15 mouse cellular contexts compared by ENCODE assay signal in the genomic region with DNA sequence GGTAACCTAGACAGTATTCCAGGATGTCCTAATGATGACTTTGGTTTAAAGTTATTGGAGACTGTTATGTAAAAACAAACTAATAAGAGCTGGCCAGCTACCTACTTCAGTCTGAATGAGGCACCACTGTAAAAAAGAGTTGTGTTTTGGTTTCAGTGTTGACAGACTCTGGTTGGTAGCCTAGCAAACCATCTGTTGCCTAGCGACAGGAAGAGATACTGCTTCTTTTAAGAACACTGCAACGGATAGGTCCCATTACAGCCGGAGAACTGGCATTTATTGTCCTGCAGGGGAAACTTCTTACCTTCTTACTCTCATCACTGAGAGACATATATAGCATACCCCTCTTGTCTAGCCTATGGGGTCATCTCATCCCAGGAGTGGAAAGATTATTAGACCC. TPM values are rescaled to one million over a fixed set of nuclear protein-coding genes. Genes with fewer than 3 reads are reported as not detected.
DNase-seq lines count a peak whose midpoint lies in the region; ATAC-seq and TF ChIP-seq lines count a peak whose summit lies in the region.
"Had no signal": no experiment of that assay in that cellular context is flagged by ENCODE, and none has a peak within 500 bp of the region (broad histone marks: within the 10 kb centered on the region; RNA-seq: fewer than 3 reads in every experiment).

No protein-coding gene starts in this region.

- no peak overlapping the region for H3K4me3 ChIP-seq in hindbrain, embryonic 11.5 days (ENCODE audit: low read depth, low read length)
- no peak overlapping the region for H3K4me3 ChIP-seq in hindbrain, embryonic 12.5 days
- no peak overlapping the region for H3K4me3 ChIP-seq in midbrain, embryonic 15.5 days
- H3K4me3 ChIP-seq in midbrain, embryonic 13.5 days (replicated peaks), result no peak overlapping the region
- no peak overlapping the region for H3K4me3 ChIP-seq in midbrain, postnatal 0 days (ENCODE audit: low read depth, low read length)
- no peak overlapping the region for H3K4me3 ChIP-seq in cerebellum, adult 2 months (replicated peaks; ENCODE audit: insufficient read depth, low read depth, low read length)
- H3K4me3 ChIP-seq: embryonic facial prominence, embryonic 12.5 days; limb, embryonic 10.5 days had no signal

- H3K36me3 ChIP-seq in hindbrain, embryonic 11.5 days (ENCODE audit: control insufficient read depth, insufficient read depth, low read length), result no peaks in the 10 kb centered on the region
- no peaks in the 10 kb centered on the region for H3K36me3 ChIP-seq in hindbrain, embryonic 12.5 days
- H3K36me3 ChIP-seq in midbrain, embryonic 15.5 days (replicated peaks), result no peaks in the 10 kb centered on the region
- no peaks in the 10 kb centered on the region for H3K36me3 ChIP-seq in midbrain, embryonic 13.5 days
- H3K36me3 ChIP-seq in midbrain, postnatal 0 days (ENCODE audit: insufficient read depth, low read length), result no peaks in the 10 kb centered on the region
- H3K36me3 ChIP-seq: embryonic facial prominence, embryonic 12.5 days; limb, embryonic 10.5 days had no signal

- peak; percentile 12; the same call in 1 of the 2 replicates for TF ChIP-seq CTCF in midbrain, postnatal 0 days (IDR thresholded peaks at IDR 0.05)
- no peak for TF ChIP-seq CTCF in cerebellum, adult 2 months (IDR thresholded peaks at IDR 0.05; ENCODE audit: borderline replicate concordance, insufficient read depth, low read depth, low read length)

- no peak for TF ChIP-seq POLR2A in cerebellum, adult 2 months (IDR thresholded peaks at IDR 0.05; ENCODE audit: borderline replicate concordance, insufficient read depth, low read length)

- no peak overlapping the region for H3K9ac ChIP-seq in hindbrain, embryonic 11.5 days (ENCODE audit: low read depth, low read length)
- H3K9ac ChIP-seq in hindbrain, embryonic 12.5 days, result no peak overlapping the region
- H3K9ac ChIP-seq in midbrain, embryonic 15.5 days, result no peak overlapping the region
- H3K9ac ChIP-seq in midbrain, embryonic 13.5 days (replicated peaks), result no peak overlapping the region
- H3K9ac ChIP-seq in midbrain, postnatal 0 days (replicated peaks; ENCODE audit: low read length, poor library complexity, severe bottlenecking), result no peak overlapping the region
- H3K9ac ChIP-seq: embryonic facial prominence, embryonic 12.5 days; liver, embryonic 14.5 days had no signal

- whole genome bisulfite sequencing in hindbrain, embryonic 11.5 days, result 56% methylated on average over 3 of the region's 3 CpGs
- 55% methylated on average over 3 of the region's 3 CpGs for WGBS in hindbrain, embryonic 12.5 days
- WGBS in midbrain, embryonic 15.5 days, result 43% methylated on average over 3 of the region's 3 CpGs
- WGBS in midbrain, embryonic 13.5 days, result 43% methylated on average over 3 of the region's 3 CpGs
- WGBS in midbrain, postnatal 0 days, result 37% methylated on average over 3 of the region's 3 CpGs
- WGBS in cerebellum, adult 2 months, result 29% methylated on average over 3 of the region's 3 CpGs

- no peaks in the 10 kb centered on the region for H3K4me1 ChIP-seq in hindbrain, embryonic 11.5 days (replicated peaks; ENCODE audit: control insufficient read depth, insufficient read depth, low read length)
- H3K4me1 ChIP-seq in hindbrain, embryonic 12.5 days, result 0 out of 2 replicates have a peak, but pooled peaks cover 3% of the 10 kb centered on the region
- H3K4me1 ChIP-seq in midbrain, embryonic 15.5 days, result peaks cover 3% of the 10 kb centered on the region; the same call in 1 of the 2 replicates
- H3K4me1 ChIP-seq in midbrain, embryonic 13.5 days (replicated peaks), result 0 out of 2 replicates have a peak, but pooled peaks cover 4% of the 10 kb centered on the region
- H3K4me1 ChIP-seq in midbrain, postnatal 0 days (ENCODE audit: insufficient read depth, low read length), result no peaks in the 10 kb centered on the region; the same call in 1 of the 2 replicates
- no peaks in the 10 kb centered on the region for H3K4me1 ChIP-seq in cerebellum, adult 2 months (ENCODE audit: control insufficient read depth, insufficient read depth, low read length)
- H3K4me1 ChIP-seq: embryonic facial prominence, embryonic 12.5 days; limb, embryonic 10.5 days had no signal

- ATAC-seq in hindbrain, embryonic 11.5 days (ENCODE audit: low FRiP score), result 0 out of 2 replicates have a peak, but pooled peaks have one; percentile 17
- no peak for ATAC-seq in hindbrain, embryonic 12.5 days (ENCODE audit: low FRiP score)
- 0 out of 2 replicates have a peak, but pooled peaks have one; percentile 17 for ATAC-seq in midbrain, embryonic 15.5 days (replicated peaks)
- no peak for ATAC-seq in midbrain, embryonic 13.5 days
- 0 out of 2 replicates have a peak, but pooled peaks have one; percentile 31 for ATAC-seq in midbrain, postnatal 0 days (ENCODE audit: low FRiP score)

- H3K27me3 ChIP-seq in hindbrain, embryonic 11.5 days (ENCODE audit: control insufficient read depth, insufficient read depth, low read length), result no peaks in the 10 kb centered on the region
- H3K27me3 ChIP-seq in hindbrain, embryonic 12.5 days, result no peaks in the 10 kb centered on the region
- no peaks in the 10 kb centered on the region for H3K27me3 ChIP-seq in midbrain, embryonic 15.5 days (replicated peaks)
- H3K27me3 ChIP-seq in midbrain, embryonic 13.5 days, result no peaks in the 10 kb centered on the region
- H3K27me3 ChIP-seq in midbrain, postnatal 0 days (ENCODE audit: insufficient read depth, low read length), result no peaks in the 10 kb centered on the region
- no peaks in the 10 kb centered on the region; the same call in 1 of the 2 replicates for H3K27me3 ChIP-seq in cerebellum, adult 2 months (ENCODE audit: control insufficient read depth, insufficient read depth, low read length)
- H3K27me3 ChIP-seq: embryonic facial prominence, embryonic 12.5 days had no signal

- no peak overlapping the region for H3K27ac ChIP-seq in hindbrain, embryonic 11.5 days (ENCODE audit: low read depth, low read length)
- no peak overlapping the region for H3K27ac ChIP-seq in hindbrain, embryonic 12.5 days
- H3K27ac ChIP-seq in midbrain, embryonic 15.5 days, result no peak overlapping the region
- no peak overlapping the region for H3K27ac ChIP-seq in midbrain, embryonic 13.5 days
- no peak overlapping the region for H3K27ac ChIP-seq in midbrain, postnatal 0 days (ENCODE audit: low read depth, low read length)
- no peak overlapping the region for H3K27ac ChIP-seq in cerebellum, adult 2 months (ENCODE audit: insufficient read depth, low read length)
- H3K27ac ChIP-seq: embryonic facial prominence, embryonic 12.5 days; limb, embryonic 10.5 days; liver, embryonic 14.5 days had no signal

- H3K4me2 ChIP-seq in hindbrain, embryonic 11.5 days (replicated peaks; ENCODE audit: low read depth, low read length), result no peak overlapping the region
- no peak overlapping the region for H3K4me2 ChIP-seq in hindbrain, embryonic 12.5 days (replicated peaks)
- H3K4me2 ChIP-seq in midbrain, embryonic 15.5 days, result no peak overlapping the region
- H3K4me2 ChIP-seq in midbrain, embryonic 13.5 days (replicated peaks), result no peak overlapping the region
- no peak overlapping the region for H3K4me2 ChIP-seq in midbrain, postnatal 0 days (ENCODE audit: low read depth, low read length, poor library complexity, severe bottlenecking)
- H3K4me2 ChIP-seq: embryonic facial prominence, embryonic 12.5 days had no signal

- DNase-seq in hindbrain, embryonic 11.5 days (ENCODE audit: low spot score), result no peak
- DNase-seq in brain, embryonic 18.5 days (ENCODE audit: low read depth, low spot score), result peak; percentile 24
- peak; percentile 66 for DNase-seq in midbrain, postnatal 0 days (ENCODE audit: low spot score)
- no peak for DNase-seq in cerebellum, adult 2 months
- DNase-seq in urinary bladder, postnatal 14 days (ENCODE audit: low spot score), result no peak
- DNase-seq: adrenal gland, postnatal 14 days; kidney, adult 11 months; kidney, postnatal 4 days; right cerebral cortex, postnatal 14 days had no signal

- H3K9me3 ChIP-seq in hindbrain, embryonic 11.5 days (ENCODE audit: control insufficient read depth, low read length), result no peaks in the 10 kb centered on the region
- H3K9me3 ChIP-seq in hindbrain, embryonic 12.5 days (replicated peaks), result no peaks in the 10 kb centered on the region; the same call in 1 of the 2 replicates
- H3K9me3 ChIP-seq in midbrain, embryonic 15.5 days, result no peaks in the 10 kb centered on the region
- no peaks in the 10 kb centered on the region for H3K9me3 ChIP-seq in midbrain, embryonic 13.5 days
- H3K9me3 ChIP-seq in midbrain, postnatal 0 days (ENCODE audit: low read length), result no peaks in the 10 kb centered on the region
- H3K9me3 ChIP-seq: embryonic facial prominence, embryonic 12.5 days; limb, embryonic 10.5 days had no signal

RNA-seq across cellular contexts. Expression of a gene that starts 55.2 kb away (rescaled TPM):
- 51.6 and 56.3 TPM in 2 replicates for polyA plus RNA-seq in hindbrain, embryonic 11.5 days (2014; fragmentation: Nextera tagmentation; extraction: Ambion mirVana)
- 38.6 and 39.7 TPM in 2 replicates for polyA plus RNA-seq in hindbrain, embryonic 12.5 days (2016; fragmentation: Nextera tagmentation; extraction: Ambion mirVana)
- polyA plus RNA-seq in midbrain, embryonic 15.5 days (2015; fragmentation: Nextera tagmentation; extraction: Ambion mirVana), result 50.3 and 50.9 TPM in 2 replicates
- polyA plus RNA-seq in midbrain, embryonic 13.5 days (2015; fragmentation: Nextera tagmentation; extraction: Ambion mirVana), result 63.1 and 64.4 TPM in 2 replicates
- total RNA-seq in midbrain, postnatal 0 days (2014; rRNA removed), result 64.9 and 68.7 TPM in 2 replicates
- polyA plus RNA-seq in midbrain, postnatal 0 days (2015; fragmentation: Nextera tagmentation; extraction: Ambion mirVana), result 28.4 and 33.2 TPM in 2 replicates
- polyA plus RNA-seq in cerebellum, adult 2 months (2012; rRNA removed), result 81.0 and 82.4 TPM in 2 replicates

Comparison
In these comparisons a context has a peak if more than half of its experiments do, and no peak if none do; other contexts are left out.
1. ATAC-seq: peak in hindbrain, embryonic 11.5 days (single experiment), midbrain, embryonic 15.5 days (single experiment) and midbrain, postnatal 0 days (single experiment); none in hindbrain, embryonic 12.5 days (single experiment) and midbrain, embryonic 13.5 days (single experiment).
2. DNase-seq: peak in brain, embryonic 18.5 days (single experiment) and midbrain, postnatal 0 days (single experiment); none in hindbrain, embryonic 11.5 days (single experiment), cerebellum, adult 2 months (0 of 2) and urinary bladder, postnatal 14 days (single experiment).